Comparison of ENCODE assay signal across 8 mouse cellular contexts in the genomic region with DNA sequence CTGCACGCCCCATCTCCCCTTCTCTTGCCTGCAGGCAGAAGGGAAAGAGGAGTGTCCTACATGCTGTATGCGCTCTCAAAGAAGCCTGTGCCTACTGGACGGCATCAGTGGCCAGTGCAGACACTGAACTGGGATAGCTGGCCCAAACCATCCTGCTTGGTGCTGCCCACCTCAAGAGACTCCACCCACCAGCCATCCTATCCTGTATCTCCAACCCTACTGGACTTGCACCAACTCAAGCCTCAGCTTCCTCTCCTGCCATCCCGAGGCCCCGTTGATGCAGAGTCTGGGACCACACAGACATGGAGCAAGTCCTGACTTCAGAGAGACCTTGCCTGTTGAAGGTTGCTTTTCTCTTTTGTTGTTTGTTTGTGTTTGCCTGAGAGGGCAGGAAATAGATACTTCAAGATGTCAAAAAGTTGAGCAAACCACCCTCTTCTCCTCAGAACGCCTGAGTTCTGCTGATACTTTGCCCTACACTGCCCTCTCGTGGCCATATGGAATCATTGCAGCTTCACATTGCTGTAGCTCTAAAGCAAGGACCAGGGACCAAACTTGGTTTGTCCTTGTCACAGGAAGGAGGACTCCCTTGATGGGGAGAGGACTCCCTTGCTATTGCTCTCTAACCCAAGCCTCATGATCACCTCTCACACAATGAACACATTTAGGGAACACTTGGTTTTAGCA. TPM values are rescaled to one million over a fixed set of nuclear protein-coding genes. Genes with fewer than 3 reads are reported as not detected.
DNase-seq lines count a peak whose midpoint lies in the region; ATAC-seq and TF ChIP-seq lines count a peak whose summit lies in the region.

No protein-coding gene starts in this region.

- peak; percentile 68 for TF ChIP-seq CTCF in C2C12 (IDR thresholded peaks at IDR 0.05; ENCODE audit: control insufficient read depth, insufficient read depth, insufficient read length)
- TF ChIP-seq CTCF in stomach, postnatal 0 days (IDR thresholded peaks at IDR 0.05; ENCODE audit: low read depth) = peak; percentile 99

- H3K79me3 ChIP-seq in C2C12 (ENCODE audit: low read depth) = no peaks in the 10 kb centered on the region

- no peak overlapping the region for H3ac ChIP-seq in C2C12 (ENCODE audit: control insufficient read depth, insufficient read length, low read depth)

- H3K4me3 ChIP-seq in C2C12 (ENCODE audit: insufficient read depth, poor library complexity, severe bottlenecking) = no peak overlapping the region
- H3K4me3 ChIP-seq in liver, embryonic 12.5 days = no peak overlapping the region
- H3K4me3 ChIP-seq in neural tube, embryonic 11.5 days (ENCODE audit: low read depth, low read length) = no peak overlapping the region
- no peak overlapping the region for H3K4me3 ChIP-seq in stomach, postnatal 0 days (ENCODE audit: low read depth, low read length)

- H3K9ac ChIP-seq in liver, embryonic 12.5 days = no peak overlapping the region
- no peak overlapping the region for H3K9ac ChIP-seq in neural tube, embryonic 11.5 days (ENCODE audit: low read length)
- no peak overlapping the region for H3K9ac ChIP-seq in stomach, postnatal 0 days (ENCODE audit: low read length)

- no peak for TF ChIP-seq EP300 in stomach, postnatal 0 days (optimal IDR thresholded peaks at IDR 0.05)

- H3K4me2 ChIP-seq in liver, embryonic 12.5 days = no peak overlapping the region
- H3K4me2 ChIP-seq in neural tube, embryonic 11.5 days (ENCODE audit: low read depth) = no peak overlapping the region
- no peak overlapping the region for H3K4me2 ChIP-seq in stomach, postnatal 0 days (replicated peaks; ENCODE audit: low read depth)

- 45% methylated on average over 7 of the region's 7 CpGs for WGBS in liver, embryonic 12.5 days (ENCODE audit: insufficient replicate concordance)
- WGBS in neural tube, embryonic 11.5 days = 62% methylated on average over 7 of the region's 7 CpGs
- WGBS in stomach, postnatal 0 days = 53% methylated on average over 7 of the region's 7 CpGs

- no peaks in the 10 kb centered on the region for H3K79me2 ChIP-seq in C2C12 (ENCODE audit: control insufficient read depth, insufficient read depth)

- no peaks in the 10 kb centered on the region for H3K4me1 ChIP-seq in liver, embryonic 12.5 days
- no peaks in the 10 kb centered on the region for H3K4me1 ChIP-seq in neural tube, embryonic 11.5 days (ENCODE audit: control insufficient read depth, insufficient read depth, low read length)
- H3K4me1 ChIP-seq in stomach, postnatal 0 days (replicated peaks; ENCODE audit: control insufficient read depth, insufficient read depth) = no peaks in the 10 kb centered on the region

- H3K9me3 ChIP-seq in liver, embryonic 12.5 days (replicated peaks) = no peaks in the 10 kb centered on the region
- H3K9me3 ChIP-seq in neural tube, embryonic 11.5 days (ENCODE audit: control insufficient read depth, low read length) = no peaks in the 10 kb centered on the region
- H3K9me3 ChIP-seq in stomach, postnatal 0 days (ENCODE audit: control insufficient read depth, low read length) = no peaks in the 10 kb centered on the region

- 0 out of 2 replicates have a peak, but pooled peaks have one; percentile 18 for ATAC-seq in liver, embryonic 12.5 days
- ATAC-seq in neural tube, embryonic 11.5 days (ENCODE audit: insufficient read depth, low FRiP score, low TSS enrichment) = no peak
- peak; percentile 47; the same call in 1 of the 2 replicates for ATAC-seq in stomach, postnatal 0 days (ENCODE audit: low FRiP score, low TSS enrichment)

- H3K27ac ChIP-seq in liver, embryonic 12.5 days = no peak overlapping the region
- no peak overlapping the region for H3K27ac ChIP-seq in neural tube, embryonic 11.5 days (ENCODE audit: low read depth, low read length)
- H3K27ac ChIP-seq in stomach, postnatal 0 days (replicated peaks) = no peak overlapping the region

- no peaks in the 10 kb centered on the region for H3K36me3 ChIP-seq in C2C12 (ENCODE audit: control insufficient read depth, insufficient read depth)
- H3K36me3 ChIP-seq in liver, embryonic 12.5 days = no peaks in the 10 kb centered on the region
- H3K36me3 ChIP-seq in neural tube, embryonic 11.5 days (ENCODE audit: control insufficient read depth, insufficient read depth, low read length) = no peaks in the 10 kb centered on the region
- no peaks in the 10 kb centered on the region for H3K36me3 ChIP-seq in stomach, postnatal 0 days (ENCODE audit: control insufficient read depth, insufficient read depth, low read length)

- H3K27me3 ChIP-seq in C2C12 (ENCODE audit: control insufficient read depth, insufficient read depth, insufficient read length) = peaks cover 8% of the 10 kb centered on the region
- peaks cover 4% of the 10 kb centered on the region; the same call in 1 of the 2 replicates for H3K27me3 ChIP-seq in liver, embryonic 12.5 days (replicated peaks)
- peaks cover 39% of the 10 kb centered on the region for H3K27me3 ChIP-seq in neural tube, embryonic 11.5 days (ENCODE audit: control insufficient read depth, insufficient read depth, low read length)
- no peaks in the 10 kb centered on the region for H3K27me3 ChIP-seq in stomach, postnatal 0 days (ENCODE audit: control insufficient read depth, insufficient read depth, low read length)

- peak; percentile 81 for DNase-seq in adrenal gland, postnatal 10 days
- DNase-seq in embryo, embryonic 9.5 days (ENCODE audit: extremely low spot score) = peak; percentile 67
- DNase-seq in heart, adult 8-10 months (ENCODE audit: low spot score) = peak; percentile 77
- peak; percentile 81 for DNase-seq in kidney, postnatal 10 days
- peak; percentile 74 for DNase-seq in neural tube, embryonic 11.5 days (ENCODE audit: low spot score)
- DNase-seq in stomach, postnatal 0 days (ENCODE audit: low spot score) = peak; percentile 64

TF ChIP-seq in C2C12, 6 proteins besides CTCF, POLR2A, EP300 and RAD21:
- TF ChIP-seq MAX (IDR thresholded peaks at IDR 0.05) = no peak
- TF ChIP-seq MYOD1 (IDR thresholded peaks at IDR 0.05; ENCODE audit: control insufficient read depth, insufficient read length, low read depth) = no peak
- no peak for TF ChIP-seq USF1 (IDR thresholded peaks at IDR 0.05; ENCODE audit: low read depth)
- no peak for TF ChIP-seq MYOG (IDR thresholded peaks at IDR 0.05; ENCODE audit: control insufficient read depth, extremely low read depth, insufficient read length)
- TF ChIP-seq CEBPB (IDR thresholded peaks at IDR 0.05; ENCODE audit: low read depth) = no peak

RNA-seq across cellular contexts. Expression of a gene that starts 7.9 kb away (rescaled TPM):
- polyA plus RNA-seq in C2C12 (2012; fragmentation: generic; extraction: Trizol) = not detected
- 1 to 10 TPM; 6.3 to 7.2 TPM for total RNA-seq in adrenal gland, postnatal 10 days (2021)
- 100 to 1,000 TPM in 1 of 4 experiments, 10 to 100 TPM in 3; 24.3 to 119 (median 52.8) TPM for total RNA-seq in heart, adult 8-10 months (2022)
- 0.41 and 0.63 TPM in 2 replicates for polyA plus RNA-seq in liver, embryonic 12.5 days (2016; fragmentation: Nextera tagmentation; extraction: Ambion mirVana)
- polyA plus RNA-seq in neural tube, embryonic 11.5 days (2014; fragmentation: Nextera tagmentation; extraction: Ambion mirVana) = not detected in 2 replicates
- 0.17 and 0.19 TPM in 2 replicates for polyA plus RNA-seq in stomach, postnatal 0 days (2015; fragmentation: Nextera tagmentation; extraction: Ambion mirVana)

RNA-seq across cellular contexts. Expression of a gene that starts 34.1 kb away (rescaled TPM):
- 0.01 TPM for polyA plus RNA-seq in C2C12 (2012; fragmentation: generic; extraction: Trizol)
- total RNA-seq in adrenal gland, postnatal 10 days (2021) = 1 to 10 TPM in 1 of 2 experiments, under 1 TPM in 1; 0.33 to 2.0 TPM
- total RNA-seq in heart, adult 8-10 months (2022) = 10 to 100 TPM; 20.4 to 30.3 (median 22.6) TPM
- 0.78 and 1.0 TPM in 2 replicates for polyA plus RNA-seq in liver, embryonic 12.5 days (2016; fragmentation: Nextera tagmentation; extraction: Ambion mirVana)
- 0.29 and 0.69 TPM in 2 replicates for polyA plus RNA-seq in neural tube, embryonic 11.5 days (2014; fragmentation: Nextera tagmentation; extraction: Ambion mirVana)
- 0.12 and 0.23 TPM in 2 replicates for polyA plus RNA-seq in stomach, postnatal 0 days (2015; fragmentation: Nextera tagmentation; extraction: Ambion mirVana)

RNA-seq across cellular contexts. Expression of a gene that starts 36.3 kb away (rescaled TPM):
- 2.6 TPM for polyA plus RNA-seq in C2C12 (2012; fragmentation: generic; extraction: Trizol)
- total RNA-seq in adrenal gland, postnatal 10 days (2021) = 1 to 10 TPM; 4.5 to 6.6 TPM
- total RNA-seq in heart, adult 8-10 months (2022) = 1 to 10 TPM; 3.7 to 6.6 (median 4.6) TPM
- polyA plus RNA-seq in liver, embryonic 12.5 days (2016; fragmentation: Nextera tagmentation; extraction: Ambion mirVana) = 1.7 and 2.1 TPM in 2 replicates
- 13.7 and 14.4 TPM in 2 replicates for polyA plus RNA-seq in neural tube, embryonic 11.5 days (2014; fragmentation: Nextera tagmentation; extraction: Ambion mirVana)
- 2.4 and 2.9 TPM in 2 replicates for polyA plus RNA-seq in stomach, postnatal 0 days (2015; fragmentation: Nextera tagmentation; extraction: Ambion mirVana)
